Mouse (Mus musculus) neural tube, embryonic 15.5 days (tissue): ENCODE data around the gene Cep97. TPM values are rescaled to one million over a fixed set of nuclear protein-coding genes. Genes with fewer than 3 reads are reported as not detected.

ENCODE experiments used
- ATAC-seq: fragments of 200-750 bp; cut with Nextera tagmentation; 2 replicates; pipeline ENCODE4 v1.8.0; 2017; ENCODE audit warnings: mild to moderate bottlenecking, moderate TSS enrichment, moderate library complexity; ENCODE audit not compliant: low FRiP score
- H3K27ac ChIP-seq: fragments of 300-500 bp; sonication (generic); replicated peaks from 2 replicates; pipeline ENCODE4 v1.5.1; 2015; ENCODE audit warnings: mild to moderate bottlenecking, inconsistent platforms
- H3K27me3 ChIP-seq: fragments of 300-500 bp; sonication (generic); replicated peaks from 2 replicates; pipeline ENCODE4 v1.6.1; 2015; ENCODE audit warnings: inconsistent platforms
- H3K36me3 ChIP-seq: fragments of 300-500 bp; sonication (generic); 2 replicates; pipeline ENCODE4 v1.6.1; 2015; ENCODE audit warnings: inconsistent platforms
- H3K4me1 ChIP-seq: fragments of 300-500 bp; sonication (generic); 2 replicates; pipeline ENCODE4 v1.6.1; 2015; ENCODE audit warnings: inconsistent platforms
- H3K4me2 ChIP-seq: fragments of 300-500 bp; sonication (generic); 2 replicates; pipeline ENCODE4 v1.6.1; 2015; ENCODE audit warnings: inconsistent platforms, mild to moderate bottlenecking, moderate library complexity
- H3K4me3 ChIP-seq: fragments of 300-500 bp; sonication (generic); replicated peaks from 2 replicates; pipeline ENCODE4 v1.5.1; 2015; ENCODE audit warnings: mild to moderate bottlenecking, inconsistent platforms
- H3K9ac ChIP-seq: fragments of 300-500 bp; sonication (generic); replicated peaks from 2 replicates; pipeline ENCODE4 v1.6.1; 2015; ENCODE audit warnings: mild to moderate bottlenecking, inconsistent platforms
- H3K9me3 ChIP-seq: fragments of 300-500 bp; sonication (generic); replicated peaks from 2 replicates; pipeline ENCODE4 v1.6.1; 2016; ENCODE audit warnings: inconsistent platforms
- WGBS: fragments of 180-500 bp; shearing (Covaris S2); methylation state at CpG from one replicate; pipeline ENCODE4 v1.1.7; 2015; ENCODE audit warnings: mixed read lengths; 5-methylcytosine and 5-hydroxymethylcytosine counted together
- polyA plus RNA-seq: library from polyadenylated mRNA; unstranded; fragments of >200 nt; fragmentation: Nextera tagmentation; extraction: Ambion mirVana; gene quantifications from 2 replicates; pipeline ENCODE4 v1.2.1, GENCODE M21; 2015

Cep97 gene
- polyA plus RNA-seq, 1 experiment from 2014 or later, result 12.3 TPM

- ATAC-seq, result no peak
- no peaks in the 10 kb centered on the region for H3K27me3 ChIP-seq
- H3K4me1 ChIP-seq, result no peaks in the 10 kb centered on the region
- no peak overlapping the region for H3K4me3 ChIP-seq
- no peak overlapping the region for H3K27ac ChIP-seq
- H3K4me2 ChIP-seq, result no peak overlapping the region
- no peaks in the 10 kb centered on the region for H3K36me3 ChIP-seq
- H3K9me3 ChIP-seq, result no peaks in the 10 kb centered on the region
- WGBS, result 92% methylated on average over 6 of the region's 6 CpGs
- H3K9ac ChIP-seq, result no peak overlapping the region
Observed at GRCm38 (mm10) chr16:55939703-55940102, 5.0 kb upstream of the Cep97 start.

GRCm38 (mm10) chr16:55938761-55939160 lies 4.1 kb upstream of the Cep97 start:
- ATAC-seq, result no peak
- no peak overlapping the region for H3K4me3 ChIP-seq
- 87% methylated on average over 4 of the region's 4 CpGs for WGBS

DNA sequence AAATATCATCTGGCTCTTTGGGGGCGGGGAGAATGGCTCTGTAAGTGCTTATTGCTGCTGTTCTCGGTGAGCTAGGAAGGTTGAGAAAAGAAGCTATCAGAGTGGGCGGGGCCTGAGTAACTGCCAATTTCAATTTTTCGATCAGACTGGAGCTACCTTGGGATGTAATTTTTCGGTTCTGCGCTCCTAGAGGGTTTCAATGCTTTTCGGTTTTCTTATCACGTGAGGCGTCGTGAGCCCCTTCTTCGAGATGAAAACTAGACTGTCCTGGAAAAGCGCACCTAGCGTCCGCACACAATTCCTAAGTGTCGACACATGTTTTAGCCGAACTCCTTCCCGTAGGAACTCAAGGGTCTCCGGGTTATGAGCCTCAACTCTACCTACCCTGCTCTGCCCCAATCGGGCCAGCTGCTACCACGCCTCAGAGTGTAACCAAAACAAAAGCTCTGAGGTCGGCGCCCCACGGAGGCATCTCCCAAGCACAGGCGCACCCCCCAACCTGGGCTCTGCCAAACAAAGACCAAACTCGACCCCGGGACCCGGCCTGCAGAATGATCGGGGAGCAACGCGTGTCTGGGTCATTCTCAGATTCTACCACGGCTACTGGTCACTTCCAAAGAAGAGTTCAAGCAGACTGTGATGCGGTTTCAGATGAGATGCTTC lies 843 bp downstream of the Cep97 start:
- WGBS, result under 1% methylated on average over 32 of the region's 32 CpGs
- peak; percentile 65 for ATAC-seq
- Histone ChIP-seq H3K4me2 (peak overlapping the region; percentile 75), H3K4me3 (peak overlapping the region; percentile 78), H3K4me1 (peaks cover 6% of the 10 kb centered on the region), H3K36me3 (peaks cover 5% of the 10 kb centered on the region; the same call in 1 of the 2 replicates), H3K9me3 (no peaks in the 10 kb centered on the region), H3K27me3 (no peaks in the 10 kb centered on the region), H3K27ac (peak overlapping the region; percentile 79), H3K9ac (peak overlapping the region; percentile 68)

More at GRCm38 (mm10) chr16:55938761-55939160, 4.1 kb upstream of the Cep97 start:
- no peaks in the 10 kb centered on the region for H3K4me1 ChIP-seq
- no peak overlapping the region for H3K9ac ChIP-seq
- H3K27ac ChIP-seq, result no peak overlapping the region
- H3K36me3 ChIP-seq, result no peaks in the 10 kb centered on the region
- no peak overlapping the region for H3K4me2 ChIP-seq
- no peaks in the 10 kb centered on the region for H3K27me3 ChIP-seq
- H3K9me3 ChIP-seq, result no peaks in the 10 kb centered on the region

GRCm38 (mm10) chr16:55924010-55924409 lies 10.6 kb downstream of the Cep97 start:
- Histone ChIP-seq H3K4me1 (no peaks in the 10 kb centered on the region), H3K36me3 (peaks cover 47% of the 10 kb centered on the region)

DNA sequence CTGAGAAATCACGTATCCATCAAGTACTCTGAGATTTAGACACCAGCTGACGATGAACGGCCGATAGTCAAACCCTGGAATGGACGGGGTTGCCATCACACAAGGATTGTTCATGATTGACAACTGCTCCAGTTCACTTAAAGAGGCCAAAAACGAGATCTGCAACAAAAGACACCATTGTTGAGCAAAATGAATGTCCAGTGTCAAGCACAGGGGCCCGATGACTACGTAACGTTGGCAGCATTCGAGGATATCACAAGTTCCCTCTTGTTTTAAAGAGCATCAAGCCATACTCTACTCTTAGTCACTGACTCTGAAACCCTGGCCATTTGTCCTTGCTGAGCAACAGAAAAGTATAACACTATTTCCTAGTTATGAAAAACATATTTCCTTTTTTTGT lies 12.6 kb downstream of the Cep97 start:
- Histone ChIP-seq H3K4me2 (no peak overlapping the region), H3K36me3 (peaks cover 46% of the 10 kb centered on the region), H3K9me3 (no peaks in the 10 kb centered on the region), H3K9ac (no peak overlapping the region), H3K4me3 (no peak overlapping the region), H3K27me3 (no peaks in the 10 kb centered on the region), H3K27ac (no peak overlapping the region), H3K4me1 (no peaks in the 10 kb centered on the region)
- ATAC-seq, result no peak
- 92% methylated on average over 10 of the region's 10 CpGs for WGBS

More at GRCm38 (mm10) chr16:55924010-55924409, 10.6 kb downstream of the Cep97 start:
- Histone ChIP-seq H3K9me3 (no peaks in the 10 kb centered on the region), H3K4me3 (no peak overlapping the region), H3K27ac (no peak overlapping the region), H3K4me2 (no peak overlapping the region), H3K9ac (no peak overlapping the region), H3K27me3 (no peaks in the 10 kb centered on the region)
- WGBS, result 93% methylated on average over 4 of the region's 4 CpGs
- no peak for ATAC-seq

DNA sequence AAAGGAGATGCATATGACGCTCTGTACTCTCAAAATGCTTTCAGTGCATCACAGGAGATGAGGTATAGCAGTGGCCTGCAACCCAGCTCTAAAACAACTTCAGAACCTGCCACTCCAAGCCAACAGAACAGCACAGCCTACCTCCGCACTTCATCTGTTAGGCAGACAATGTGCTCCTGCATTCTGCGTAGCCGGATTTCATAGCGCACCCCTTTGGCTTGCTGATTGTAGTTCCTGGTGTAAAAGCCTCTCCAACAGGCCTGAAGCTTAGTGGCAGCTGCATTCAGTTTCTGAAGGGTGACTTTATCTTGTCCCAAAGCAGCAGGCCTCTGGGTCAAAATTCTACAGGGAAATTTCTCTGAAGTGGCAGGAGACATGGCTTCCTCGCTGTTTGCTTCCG lies 19.9 kb downstream of the Cep97 start:
- Histone ChIP-seq H3K4me1 (no peaks in the 10 kb centered on the region), H3K27ac (no peak overlapping the region), H3K27me3 (no peaks in the 10 kb centered on the region), H3K9me3 (no peaks in the 10 kb centered on the region), H3K4me2 (no peak overlapping the region), H3K9ac (no peak overlapping the region), H3K36me3 (peaks cover 64% of the 10 kb centered on the region), H3K4me3 (no peak overlapping the region)
- WGBS, result 97% methylated on average over 7 of the region's 7 CpGs
- ATAC-seq, result no peak

DNA sequence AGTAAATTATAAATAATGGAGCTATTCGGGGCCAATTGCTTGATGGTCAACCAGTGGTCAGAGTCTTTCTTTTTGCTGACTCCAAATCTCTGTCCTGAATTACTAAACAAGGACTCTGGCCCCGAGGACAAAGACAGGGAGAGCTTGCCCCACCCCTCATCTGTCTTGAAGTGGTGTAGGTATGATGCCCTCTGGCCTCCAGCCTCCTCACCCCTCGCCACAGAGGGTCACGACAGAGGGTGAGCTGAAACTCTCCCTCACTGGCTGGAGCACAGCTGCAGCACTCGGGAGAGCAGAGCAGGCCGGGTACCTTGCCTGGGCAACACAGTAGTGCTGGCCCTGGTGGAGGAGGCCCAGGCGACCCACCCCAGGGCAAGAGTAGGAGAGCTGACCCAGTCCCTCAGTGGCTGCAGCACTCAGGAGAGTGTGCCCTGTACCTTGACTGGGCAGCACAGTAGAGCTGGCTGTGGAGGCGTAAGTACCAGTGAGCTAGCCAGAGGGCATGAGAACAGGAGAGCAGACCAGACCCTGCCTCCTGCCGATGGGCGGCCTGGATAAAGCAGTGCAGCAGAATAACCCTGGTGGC lies 24.4 kb downstream of the Cep97 start:
- H3K27ac ChIP-seq, result no peak overlapping the region
- peaks cover 60% of the 10 kb centered on the region for H3K36me3 ChIP-seq
- WGBS, result 93% methylated on average over 10 of the region's 10 CpGs
- H3K4me3 ChIP-seq, result no peak overlapping the region
- H3K9me3 ChIP-seq, result no peaks in the 10 kb centered on the region
- no peak overlapping the region for H3K4me2 ChIP-seq
- H3K27me3 ChIP-seq, result no peaks in the 10 kb centered on the region
- H3K4me1 ChIP-seq, result no peaks in the 10 kb centered on the region
- ATAC-seq, result 0 out of 2 replicates have a peak, but pooled peaks have one; percentile 24
- H3K9ac ChIP-seq, result no peak overlapping the region

GRCm38 (mm10) chr16:55906928-55907679 lies 27.6 kb downstream of the Cep97 start:
- Histone ChIP-seq H3K27me3 (no peaks in the 10 kb centered on the region), H3K4me1 (no peaks in the 10 kb centered on the region), H3K36me3 (peaks cover 36% of the 10 kb centered on the region), H3K4me3 (no peak overlapping the region), H3K9ac (no peak overlapping the region), H3K9me3 (no peaks in the 10 kb centered on the region), H3K27ac (no peak overlapping the region), H3K4me2 (no peak overlapping the region)
- 95% methylated on average over 5 of the region's 5 CpGs for WGBS
- ATAC-seq, result no peak

DNA sequence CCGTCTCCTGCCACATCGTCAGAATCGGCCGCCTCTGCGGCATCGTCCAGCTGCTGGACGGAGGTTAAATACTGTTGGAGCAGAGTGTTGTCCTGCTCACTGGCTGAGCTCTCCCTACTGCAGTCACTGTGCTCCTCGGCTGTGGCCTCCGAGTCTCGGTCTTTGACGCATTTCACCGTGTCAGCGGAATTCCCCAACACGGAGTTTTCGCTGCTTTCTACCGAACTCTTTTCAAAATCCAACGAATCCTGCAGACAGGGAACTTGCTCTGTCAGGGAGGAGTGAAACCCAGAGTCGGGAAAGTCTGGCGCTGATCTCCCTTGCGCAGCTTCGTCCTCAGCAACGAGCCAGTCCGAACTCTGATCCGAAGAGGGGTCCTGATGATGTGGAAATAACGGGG lies 29.3 kb downstream of the Cep97 start:
- H3K9me3 ChIP-seq, result no peaks in the 10 kb centered on the region
- H3K27me3 ChIP-seq, result no peaks in the 10 kb centered on the region
- H3K9ac ChIP-seq, result no peak overlapping the region
- H3K4me3 ChIP-seq, result no peak overlapping the region
- no peak overlapping the region for H3K27ac ChIP-seq
- H3K4me2 ChIP-seq, result no peak overlapping the region
- 94% methylated on average over 25 of the region's 25 CpGs for WGBS
- no peaks in the 10 kb centered on the region for H3K4me1 ChIP-seq
- peaks cover 29% of the 10 kb centered on the region for H3K36me3 ChIP-seq
- ATAC-seq, result no peak

- H3K27me3 ChIP-seq, result no peaks in the 10 kb centered on the region
- no peak for ATAC-seq
- no peak overlapping the region for H3K4me2 ChIP-seq
- WGBS, result 90% methylated on average over 14 of the region's 14 CpGs
- H3K4me1 ChIP-seq, result no peaks in the 10 kb centered on the region
- H3K27ac ChIP-seq, result no peak overlapping the region
- no peak overlapping the region for H3K9ac ChIP-seq
- no peaks in the 10 kb centered on the region for H3K9me3 ChIP-seq
- no peak overlapping the region for H3K4me3 ChIP-seq
- H3K36me3 ChIP-seq, result peaks cover 22% of the 10 kb centered on the region
Observed at GRCm38 (mm10) chr16:55901839-55902756, 32.6 kb downstream of the Cep97 start.

- H3K27ac ChIP-seq, result no peak overlapping the region
- ATAC-seq, result no peak
- H3K4me1 ChIP-seq, result peaks cover 19% of the 10 kb centered on the region
- H3K36me3 ChIP-seq, result peaks cover 5% of the 10 kb centered on the region; the same call in 1 of the 2 replicates
- no peak overlapping the region for H3K9ac ChIP-seq
- no peak overlapping the region for H3K4me3 ChIP-seq
- H3K4me2 ChIP-seq, result no peak overlapping the region
- WGBS, result 80% methylated on average over 9 of the region's 9 CpGs
- H3K27me3 ChIP-seq, result no peaks in the 10 kb centered on the region
- H3K9me3 ChIP-seq, result no peaks in the 10 kb centered on the region
Observed at GRCm38 (mm10) chr16:55898385-55899002, 36.2 kb downstream of the Cep97 start.
